Mouse (Mus musculus): Measurements from ENCODE around the gene Retnlg. TPM values are rescaled to one million over a fixed set of nuclear protein-coding genes. Genes with fewer than 3 reads are reported as not detected.
"Not testable (repeated sequence)": the region's sequence is repeated elsewhere in the genome, so short reads cannot be mapped to it uniquely, and the experiment has no call there.

Retnlg gene
- 0.51 and 1.1 TPM in 2 replicates for polyA plus RNA-seq (2015; fragmentation: Nextera tagmentation; extraction: Ambion mirVana)

DNA sequence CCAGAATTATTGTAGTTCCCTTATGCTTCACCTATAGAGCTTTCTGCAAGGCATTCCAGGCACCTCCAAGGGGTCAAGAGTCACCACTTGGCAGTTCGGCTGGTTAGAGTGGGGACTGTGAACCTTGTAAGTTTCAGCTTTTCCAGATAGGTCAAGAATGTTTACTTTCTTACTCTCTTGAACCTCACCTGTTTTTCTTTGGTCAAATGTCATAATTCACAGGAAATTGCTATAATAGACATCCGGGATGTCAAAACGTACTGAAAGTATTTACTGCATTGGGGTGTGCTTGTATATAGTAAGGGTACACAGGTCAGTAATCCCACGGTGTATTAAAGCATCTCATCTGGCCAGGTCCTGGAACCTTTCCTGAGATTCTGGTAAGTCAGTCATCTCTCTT, at the start of gene Retnlg:
TSS of gene Retnlg (plus strand) at position 301 of the 400 bp plus-strand sequence.
- WGBS: 87% methylated on average over 4 of the region's 4 CpGs
- no peak for ATAC-seq (ENCODE audit: low FRiP score)
- H3K36me3 ChIP-seq: no peaks in the 10 kb centered on the region

GRCm38 (mm10) chr16:48826474-48826873, 45.9 kb upstream of the Retnlg start:
- Histone ChIP-seq H3K27me3 (no peaks in the 10 kb centered on the region), H3K9ac (no peak overlapping the region), H3K27ac (no peak overlapping the region), H3K9me3 (no peaks in the 10 kb centered on the region), H3K4me1 (replicated peaks) (no peaks in the 10 kb centered on the region), H3K4me2 (no peak overlapping the region), H3K4me3 (no peak overlapping the region), H3K36me3 (no peaks in the 10 kb centered on the region)
- WGBS: 94% methylated on average over 3 of the region's 3 CpGs
- no peak for ATAC-seq (ENCODE audit: low FRiP score)

More for the DNA sequence above, at the start of gene Retnlg:
- H3K9me3 ChIP-seq: no peaks in the 10 kb centered on the region
- H3K27me3 ChIP-seq: no peaks in the 10 kb centered on the region
- no peaks in the 10 kb centered on the region for H3K4me1 ChIP-seq (replicated peaks)
- no peak within 1 kb of the TSS for H3K9ac ChIP-seq
- H3K27ac ChIP-seq: no peak within 1 kb of the TSS
- H3K4me3 ChIP-seq: no peak within 1 kb of the TSS
- H3K4me2 ChIP-seq: no peak within 1 kb of the TSS

DNA sequence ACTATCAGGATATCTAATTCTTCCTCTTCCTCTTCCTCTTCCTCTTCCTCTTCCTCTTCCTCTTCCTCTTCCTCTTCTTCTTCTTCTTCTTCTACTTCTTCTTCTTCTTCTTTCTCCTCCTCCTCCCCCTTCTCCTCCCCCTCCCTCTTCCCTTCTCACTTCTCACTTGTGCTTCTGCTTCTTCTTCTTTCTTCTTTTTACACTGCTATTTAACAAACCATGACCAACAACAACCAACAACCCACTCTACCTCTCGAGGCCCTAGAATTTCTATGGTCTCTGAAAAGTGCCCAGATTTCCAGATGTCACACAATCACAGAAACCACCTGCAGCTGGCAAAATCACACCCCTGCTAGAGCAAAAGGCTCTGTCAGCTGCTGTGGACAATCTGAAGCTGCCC, 44.8 kb upstream of the Retnlg start:
- WGBS: 60% methylated on average over 1 of the region's 1 CpGs

GRCm38 (mm10) chr16:48829060-48829459, 43.4 kb upstream of the Retnlg start:
- Histone ChIP-seq H3K9me3 (no peaks in the 10 kb centered on the region), H3K27me3 (no peaks in the 10 kb centered on the region), H3K4me2 (no peak overlapping the region), H3K9ac (no peak overlapping the region), H3K36me3 (no peaks in the 10 kb centered on the region), H3K4me3 (no peak overlapping the region), H3K4me1 (replicated peaks) (no peaks in the 10 kb centered on the region), H3K27ac (no peak overlapping the region)
- no peak for ATAC-seq (ENCODE audit: low FRiP score)
- 89% methylated on average over 4 of the region's 4 CpGs for WGBS

More for the DNA sequence above, 44.8 kb upstream of the Retnlg start:
- Histone ChIP-seq H3K9me3 (no peaks in the 10 kb centered on the region), H3K27ac (no peak overlapping the region), H3K4me2 (no peak overlapping the region), H3K4me3 (no peak overlapping the region), H3K4me1 (replicated peaks) (no peaks in the 10 kb centered on the region), H3K9ac (no peak overlapping the region), H3K27me3 (no peaks in the 10 kb centered on the region), H3K36me3 (no peaks in the 10 kb centered on the region)
- ATAC-seq (ENCODE audit: low FRiP score): no peak

DNA sequence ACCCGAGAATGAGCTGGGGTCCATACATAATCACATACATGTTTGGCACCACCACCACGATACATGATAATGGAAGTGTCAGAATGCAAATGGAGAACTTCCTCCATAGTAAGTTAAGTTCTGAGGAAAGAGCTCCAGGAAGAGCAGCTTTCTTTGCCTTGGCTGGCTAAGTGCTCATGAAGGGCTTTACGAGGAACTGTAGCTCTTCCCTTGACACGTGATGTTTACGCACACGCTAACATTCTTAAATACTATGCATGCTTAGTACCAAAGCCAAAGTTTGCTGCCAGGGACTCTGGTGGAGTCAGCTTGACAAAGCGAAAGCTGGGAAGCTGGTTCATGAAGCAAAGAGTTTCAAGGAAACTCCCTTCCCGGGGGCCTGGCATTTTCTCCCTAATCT, 40.4 kb upstream of the Retnlg start:
- ATAC-seq (ENCODE audit: low FRiP score): no peak
- no peak overlapping the region for H3K9ac ChIP-seq
- WGBS: 96% methylated on average over 8 of the region's 8 CpGs

GRCm38 (mm10) chr16:48833626-48834025, 38.8 kb upstream of the Retnlg start:
- 70% methylated on average over 1 of the region's 1 CpGs for WGBS
- not testable (repeated sequence) for H3K4me2 ChIP-seq; H3K27ac ChIP-seq; H3K4me3 ChIP-seq; ATAC-seq (ENCODE audit: low FRiP score); H3K27me3 ChIP-seq; H3K9me3 ChIP-seq; H3K9ac ChIP-seq; H3K36me3 ChIP-seq; H3K4me1 ChIP-seq (replicated peaks)

More for the DNA sequence above, 40.4 kb upstream of the Retnlg start:
- no peaks in the 10 kb centered on the region for H3K27me3 ChIP-seq
- H3K4me2 ChIP-seq: no peak overlapping the region
- no peaks in the 10 kb centered on the region for H3K36me3 ChIP-seq
- no peaks in the 10 kb centered on the region for H3K9me3 ChIP-seq
- no peaks in the 10 kb centered on the region for H3K4me1 ChIP-seq (replicated peaks)
- H3K27ac ChIP-seq: no peak overlapping the region
- no peak overlapping the region for H3K4me3 ChIP-seq

GRCm38 (mm10) chr16:48842266-48842665, 30.2 kb upstream of the Retnlg start, which contains the start of gene Retnla:
TSS of gene Retnla (plus strand) at chr16:48842551.
- H3K9me3 ChIP-seq: no peaks in the 10 kb centered on the region
- WGBS: 85% methylated on average over 3 of the region's 3 CpGs

GRCm38 (mm10) chr16:48843671-48844386, 28.6 kb upstream of the Retnlg start:
- H3K27me3 ChIP-seq: no peaks in the 10 kb centered on the region
- H3K27ac ChIP-seq: no peak overlapping the region
- no peak overlapping the region for H3K9ac ChIP-seq
- no peaks in the 10 kb centered on the region for H3K9me3 ChIP-seq
- no peak for ATAC-seq (ENCODE audit: low FRiP score)
- H3K4me1 ChIP-seq (replicated peaks): no peaks in the 10 kb centered on the region
- WGBS: 90% methylated on average over 4 of the region's 4 CpGs
- H3K4me3 ChIP-seq: no peak overlapping the region
- no peak overlapping the region for H3K4me2 ChIP-seq
- H3K36me3 ChIP-seq: no peaks in the 10 kb centered on the region

More at GRCm38 (mm10) chr16:48842266-48842665, 30.2 kb upstream of the Retnlg start, which contains the start of gene Retnla:
- Histone ChIP-seq H3K36me3 (no peaks in the 10 kb centered on the region), H3K4me2 (no peak within 1 kb of the TSS), H3K4me1 (replicated peaks) (no peaks in the 10 kb centered on the region), H3K27me3 (no peaks in the 10 kb centered on the region), H3K9ac (no peak within 1 kb of the TSS), H3K4me3 (no peak within 1 kb of the TSS), H3K27ac (no peak within 1 kb of the TSS)
- no peak for ATAC-seq (ENCODE audit: low FRiP score)

GRCm38 (mm10) chr16:48865004-48865403, 7.4 kb upstream of the Retnlg start:
- H3K9me3 ChIP-seq; H3K4me3 ChIP-seq; H3K36me3 ChIP-seq; H3K9ac ChIP-seq; H3K4me1 ChIP-seq (replicated peaks); H3K27me3 ChIP-seq; H3K27ac ChIP-seq; H3K4me2 ChIP-seq; ATAC-seq (ENCODE audit: low FRiP score): not testable (repeated sequence)
- whole genome bisulfite sequencing: 95% methylated on average over 1 of the region's 1 CpGs

GRCm38 (mm10) chr16:48867690-48868089, 4.7 kb upstream of the Retnlg start:
- H3K4me3 ChIP-seq: no peak overlapping the region
- H3K27ac ChIP-seq: no peak overlapping the region
- no peaks in the 10 kb centered on the region for H3K9me3 ChIP-seq
- no peaks in the 10 kb centered on the region for H3K36me3 ChIP-seq
- no peaks in the 10 kb centered on the region for H3K4me1 ChIP-seq (replicated peaks)
- no peak for ATAC-seq (ENCODE audit: low FRiP score)
- no peak overlapping the region for H3K9ac ChIP-seq
- 73% methylated on average over 2 of the region's 2 CpGs for WGBS
- H3K4me2 ChIP-seq: no peak overlapping the region
- H3K27me3 ChIP-seq: no peaks in the 10 kb centered on the region

DNA sequence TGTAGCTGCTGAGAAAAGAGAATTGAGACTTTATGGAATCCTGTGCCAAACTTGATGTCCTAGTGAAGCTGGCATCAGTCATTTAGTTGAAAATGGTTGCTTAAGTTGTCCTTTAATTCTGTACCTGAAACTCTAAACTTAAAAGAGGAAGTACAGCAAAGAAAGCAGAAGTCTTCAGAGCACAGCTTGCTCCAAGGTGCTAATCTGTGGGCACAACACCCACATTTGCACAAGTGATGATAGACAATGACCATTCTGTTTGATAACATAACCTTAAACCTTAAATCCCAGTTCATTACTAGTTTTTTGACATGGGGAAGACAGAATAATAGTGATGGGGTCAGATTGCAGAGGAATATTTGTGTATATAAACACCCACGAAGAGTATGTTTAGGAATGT, 3.8 kb upstream of the Retnlg start:
- no peaks in the 10 kb centered on the region for H3K27me3 ChIP-seq
- no peak for ATAC-seq (ENCODE audit: low FRiP score)
- no peaks in the 10 kb centered on the region for H3K9me3 ChIP-seq
- no peak overlapping the region for H3K9ac ChIP-seq
- no peak overlapping the region for H3K4me3 ChIP-seq
- H3K27ac ChIP-seq: no peak overlapping the region
- H3K4me1 ChIP-seq (replicated peaks): no peaks in the 10 kb centered on the region
- no peak overlapping the region for H3K4me2 ChIP-seq
- no peaks in the 10 kb centered on the region for H3K36me3 ChIP-seq
- WGBS: 85% methylated on average over 1 of the region's 1 CpGs

DNA sequence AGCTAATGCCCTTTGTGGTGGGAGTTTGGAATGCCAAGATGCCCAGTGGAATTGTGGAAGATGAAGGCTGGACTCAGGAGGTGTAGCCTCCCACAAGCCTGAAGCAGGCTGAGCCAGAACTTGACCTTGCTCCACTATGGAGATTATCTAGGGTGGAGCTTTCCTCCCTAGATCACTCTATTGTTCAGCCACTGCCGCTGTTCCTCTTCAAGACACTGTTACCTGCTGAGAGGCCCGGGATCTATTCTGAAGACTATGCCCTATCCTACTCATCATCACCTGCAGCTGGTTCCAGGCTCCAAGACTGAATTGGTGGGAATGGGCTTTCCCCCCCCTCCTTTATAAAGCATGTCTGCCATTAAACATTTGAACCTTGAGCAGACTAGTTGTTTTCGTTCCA, 2.8 kb upstream of the Retnlg start:
- Histone ChIP-seq H3K27ac (no peak overlapping the region), H3K4me1 (replicated peaks) (no peaks in the 10 kb centered on the region), H3K36me3 (no peaks in the 10 kb centered on the region), H3K9me3 (no peaks in the 10 kb centered on the region), H3K9ac (no peak overlapping the region), H3K4me2 (no peak overlapping the region), H3K27me3 (no peaks in the 10 kb centered on the region), H3K4me3 (no peak overlapping the region)
- no peak for ATAC-seq (ENCODE audit: low FRiP score)
- WGBS: 81% methylated on average over 3 of the region's 3 CpGs

DNA sequence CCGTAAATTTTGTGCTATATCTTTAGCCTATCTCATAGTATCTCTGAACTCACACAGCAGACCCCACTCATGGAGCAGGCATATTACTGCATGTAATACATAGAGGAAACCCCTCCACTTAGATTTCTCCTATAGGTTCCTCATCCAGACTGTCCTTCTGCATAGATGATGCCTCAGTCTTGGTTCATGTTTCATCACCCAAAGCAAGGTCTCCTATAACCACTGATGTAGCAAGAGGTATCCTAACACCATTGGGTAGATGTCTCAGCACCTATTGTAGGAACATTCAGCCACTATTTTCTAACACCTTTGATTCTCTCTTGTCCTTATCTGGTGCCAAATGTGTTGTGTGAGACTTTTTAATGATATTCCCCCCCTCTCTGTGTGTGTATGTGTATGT, 667 bp upstream of the Retnlg start:
- Histone ChIP-seq H3K27me3 (no peaks in the 10 kb centered on the region), H3K27ac (no peak overlapping the region), H3K9ac (no peak overlapping the region), H3K4me3 (no peak overlapping the region), H3K36me3 (no peaks in the 10 kb centered on the region), H3K4me1 (replicated peaks) (no peaks in the 10 kb centered on the region), H3K9me3 (no peaks in the 10 kb centered on the region), H3K4me2 (no peak overlapping the region)
- no peak for ATAC-seq (ENCODE audit: low FRiP score)
- 93% methylated on average over 1 of the region's 1 CpGs for whole genome bisulfite sequencing

Data from hindbrain, embryonic 13.5 days (tissue).